Mouse (Mus musculus) common myeloid progenitor, adult 5-6 weeks (primary cell): ENCODE data around the gene Zcchc13. TPM values are rescaled to one million over a fixed set of nuclear protein-coding genes. Genes with fewer than 3 reads are reported as not detected.

Experiments used
- ATAC-seq: replicated peaks from 2 replicates; pipeline ENCODE4 v1.8.0; 2016; ENCODE audit warnings: low read depth, mild to moderate bottlenecking, moderate TSS enrichment, inconsistent platforms; ENCODE audit not compliant: poor library complexity, severe bottlenecking
- total RNA-seq: library from RNA; stranded (forward); fragments of 200-1000, 187-1606 nt; gene quantifications from 2 replicates; pipeline ENCODE4 v1.2.3, GENCODE M21; 2017

The Zcchc13 gene
- not detected in 2 replicates for total RNA-seq

DNA sequence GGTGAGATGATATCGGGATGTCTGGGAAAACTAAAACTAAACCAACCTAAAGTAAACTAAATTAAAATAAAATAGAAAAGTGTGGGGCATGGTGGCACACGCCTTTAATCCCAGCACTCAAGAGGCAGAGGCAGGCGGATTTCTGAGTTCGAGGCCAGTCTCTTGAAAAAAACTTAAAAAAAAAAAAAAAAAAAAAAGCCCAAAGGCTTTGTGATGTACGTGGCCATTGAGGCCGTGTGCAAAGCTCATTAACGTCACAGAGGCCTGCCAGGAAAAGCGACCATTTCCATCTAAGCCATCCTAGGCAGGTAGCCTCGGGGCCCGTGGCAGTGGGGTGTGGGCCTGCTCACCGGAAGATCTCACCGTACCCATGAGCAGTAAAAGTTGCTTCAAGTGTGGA is at the start of gene Zcchc13:
Gene Zcchc13, plus strand, starts transcription at position 284 of the 400 bp plus-strand sequence.
- no peak for ATAC-seq

GRCm38 (mm10) chrX:103584262-103584661 is 46.1 kb upstream of the Zcchc13 start:
- no peak for ATAC-seq

GRCm38 (mm10) chrX:103592056-103592455 is 38.3 kb upstream of the Zcchc13 start:
- no peak for ATAC-seq

- no peak for ATAC-seq
These were observed 27.8 kb upstream of the Zcchc13 start for GRCm38 (mm10) chrX:103602553-103602952.

DNA sequence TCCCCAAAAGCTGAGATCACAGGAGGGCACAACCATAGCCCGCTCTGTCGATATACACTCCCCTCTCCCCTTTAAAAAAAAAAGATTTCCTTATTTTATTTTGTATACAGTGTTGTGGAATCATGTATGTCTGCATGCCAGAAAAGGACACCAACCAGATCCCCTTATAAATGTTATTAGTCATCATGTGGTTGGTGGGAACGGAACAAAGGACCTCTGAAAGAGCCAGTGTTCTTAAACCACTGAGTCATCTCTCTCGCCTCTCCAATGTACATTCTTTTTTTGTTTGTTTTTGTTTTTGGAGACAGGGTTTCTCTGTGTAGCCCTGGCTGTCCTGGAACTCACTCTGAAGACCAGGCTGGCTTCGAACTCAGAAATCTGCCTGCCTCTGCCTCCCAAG is 26.2 kb upstream of the Zcchc13 start:
- ATAC-seq, result no peak

- ATAC-seq, result no peak
These were observed 24.9 kb upstream of the Zcchc13 start for GRCm38 (mm10) chrX:103605473-103605872.

GRCm38 (mm10) chrX:103610401-103610800 is 20.0 kb upstream of the Zcchc13 start:
- ATAC-seq, result no peak

- no peak for ATAC-seq
These were observed 18.9 kb upstream of the Zcchc13 start for GRCm38 (mm10) chrX:103611462-103611861.

- ATAC-seq, result no peak
These were observed 15.6 kb upstream of the Zcchc13 start for GRCm38 (mm10) chrX:103614700-103615233.

DNA sequence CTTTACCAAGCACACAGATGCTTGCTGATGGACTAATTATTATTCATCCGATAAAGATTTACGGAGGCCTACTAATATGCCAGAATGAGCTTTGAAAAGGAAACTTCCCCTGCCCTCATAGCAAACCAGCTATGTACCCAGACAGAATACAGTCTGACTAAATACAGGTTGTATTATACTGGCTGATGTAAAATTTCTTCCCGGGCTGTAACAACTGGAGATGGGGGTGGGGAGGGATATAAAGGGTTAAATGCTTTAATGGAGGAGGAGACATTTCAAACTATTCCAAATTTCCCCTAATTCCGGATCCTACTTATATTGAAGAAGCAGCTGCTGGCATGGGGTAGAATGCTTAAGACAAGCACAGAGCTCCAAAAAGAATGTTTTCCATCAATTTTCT is 14.9 kb upstream of the Zcchc13 start:
- ATAC-seq, result no peak

- ATAC-seq, result peak; percentile 59
These were observed 14.2 kb upstream of the Zcchc13 start for GRCm38 (mm10) chrX:103616162-103616535.

GRCm38 (mm10) chrX:103616536-103617404 is 13.6 kb upstream of the Zcchc13 start:
- peak; percentile 91 for ATAC-seq

DNA sequence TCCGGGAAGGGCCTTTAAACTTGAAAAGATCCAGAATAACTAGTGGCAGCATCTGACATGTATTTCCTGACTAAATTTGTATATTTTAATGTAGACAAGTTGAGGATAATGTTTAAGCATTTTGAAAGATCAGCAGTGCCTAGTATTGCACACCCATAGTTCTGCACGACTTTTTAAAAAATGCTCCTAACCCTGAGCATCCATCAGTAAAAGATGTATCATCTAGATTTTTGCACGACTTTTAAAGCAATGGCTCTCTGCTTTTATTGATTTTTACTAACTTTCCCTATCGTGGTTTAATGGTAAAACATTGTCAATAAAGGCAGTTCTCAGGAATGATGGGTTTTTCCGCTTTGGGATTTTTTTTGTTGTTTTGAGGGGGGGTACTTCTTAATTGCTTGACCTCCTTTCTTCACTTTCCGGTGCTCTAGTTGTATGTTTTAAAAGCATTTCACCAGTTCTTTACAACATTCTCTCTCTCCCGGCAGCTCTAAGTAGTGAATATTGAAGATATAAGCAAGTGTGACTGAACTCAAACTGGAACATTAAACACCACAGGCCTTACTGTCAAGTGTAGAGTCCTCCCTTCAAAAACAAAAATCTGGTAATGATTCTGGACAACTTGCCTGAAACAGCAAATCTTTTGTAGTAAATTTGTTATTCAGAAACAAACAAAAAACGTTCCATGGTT is 12.8 kb upstream of the Zcchc13 start:
- ATAC-seq, result no peak

DNA sequence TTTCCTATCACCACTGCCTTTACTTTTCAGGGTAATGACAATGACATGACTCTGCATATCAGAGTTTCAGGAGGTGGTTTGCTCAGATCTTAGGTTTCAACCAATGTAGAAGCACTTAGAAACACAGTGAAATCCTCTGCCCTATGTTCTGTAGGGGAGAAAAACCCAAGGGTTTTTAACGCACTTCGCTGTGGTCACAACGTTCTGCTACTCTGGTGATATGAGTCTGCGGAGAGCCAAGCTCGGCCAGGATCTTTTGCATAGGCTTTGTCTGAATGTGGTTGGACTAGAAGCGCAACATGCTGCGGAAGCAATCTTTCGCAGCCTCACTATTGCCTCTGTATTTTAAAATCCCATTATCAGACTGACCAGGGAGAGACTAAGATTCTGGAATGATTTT is 8.6 kb upstream of the Zcchc13 start:
- peak; percentile 10 for ATAC-seq

DNA sequence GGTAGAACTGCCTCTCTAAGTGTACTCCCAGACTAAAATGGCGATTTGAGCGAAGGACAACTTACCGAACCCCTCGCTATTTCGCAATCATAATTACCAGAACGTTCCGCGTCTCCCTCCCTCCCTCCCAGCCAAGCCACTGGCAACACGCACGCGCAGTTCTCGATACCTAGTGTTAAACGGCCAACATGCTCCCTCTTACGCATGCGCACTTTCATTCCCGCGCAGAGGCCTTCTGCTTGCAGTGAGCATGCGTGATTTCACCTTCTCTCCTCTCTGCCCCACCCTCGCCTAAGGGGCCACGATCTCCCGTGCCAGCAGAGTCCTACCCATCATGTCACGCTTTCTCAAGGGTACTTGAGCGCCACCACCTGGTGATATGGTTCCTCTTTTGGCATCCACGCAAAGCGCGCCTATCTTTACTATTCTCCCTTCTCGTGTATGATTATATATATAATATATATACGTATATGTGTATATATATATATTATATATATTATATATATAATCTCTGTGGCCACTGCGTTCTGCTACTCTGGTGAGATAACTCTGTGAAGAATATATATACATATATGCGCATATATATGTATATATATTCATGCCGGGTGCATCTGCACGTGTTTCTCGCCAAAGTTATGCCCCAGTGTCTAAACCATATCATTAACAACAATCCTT is 8.0 kb upstream of the Zcchc13 start:
- peak; percentile 96 for ATAC-seq

GRCm38 (mm10) chrX:103622935-103623280 is 7.5 kb upstream of the Zcchc13 start:
- no peak for ATAC-seq

- peak; percentile 34 for ATAC-seq
These were observed 7.0 kb upstream of the Zcchc13 start for GRCm38 (mm10) chrX:103623411-103623845.

- ATAC-seq, result peak; percentile 33; the same call in 1 of the 2 replicates
These were observed 5.8 kb upstream of the Zcchc13 start for GRCm38 (mm10) chrX:103624426-103625168.

- no peak for ATAC-seq
These were observed 1.5 kb upstream of the Zcchc13 start for GRCm38 (mm10) chrX:103628890-103629289.

GRCm38 (mm10) chrX:103633895-103634294 is 3.5 kb downstream of the Zcchc13 start:
- ATAC-seq, result peak; percentile 50
